Mouse (Mus musculus) heart, adult 2 months (tissue): Measurements from ENCODE around the gene Vegfd.

ENCODE experiments used
- CTCF ChIP-seq: fragments of 200-600 bp; IDR thresholded peaks from 2 replicates; pipeline ENCODE4 v1.8.1; 2022; ENCODE audit warnings: antibody characterized with exemption, mild to moderate bottlenecking, moderate library complexity
- EP300 ChIP-seq: fragments of 200-500 bp; IDR thresholded peaks from 2 replicates; pipeline ENCODE4 v1.6.1; 2011; ENCODE audit warnings: low read depth, low read length, control low read depth; ENCODE audit not compliant: insufficient read depth
- POLR2A ChIP-seq: fragments of 200-500 bp; IDR thresholded peaks from 2 replicates; pipeline ENCODE4 v1.6.1; 2011; ENCODE audit warnings: mild to moderate bottlenecking, low read depth, low read length, control low read depth; ENCODE audit not compliant: insufficient read depth

DNA sequence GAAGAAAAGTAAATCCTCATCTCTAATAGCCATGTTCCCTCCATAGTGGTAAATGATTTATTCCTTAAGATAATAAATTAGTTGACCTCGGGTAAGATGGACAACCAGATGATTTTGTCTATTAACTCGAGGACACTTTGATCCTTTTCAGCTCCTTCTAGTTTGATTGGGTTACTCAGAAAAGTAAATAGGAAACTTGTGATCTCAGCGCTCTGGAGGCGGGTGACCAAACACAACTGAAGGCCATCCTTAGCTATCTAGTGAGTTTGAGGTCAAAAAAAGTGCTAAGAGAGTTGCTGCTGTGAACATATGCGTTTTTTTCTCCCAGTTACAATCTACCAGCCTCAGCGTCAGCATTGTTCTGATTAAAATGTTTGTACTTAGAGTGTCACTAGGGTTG is 57.4 kb downstream of the Vegfd start:
- no peak for TF ChIP-seq CTCF
- no peak for TF ChIP-seq EP300
- no peak for TF ChIP-seq POLR2A
